Mouse (Mus musculus) midbrain, embryonic 15.5 days (tissue): Measurements from ENCODE around the gene Birc3. TPM values are rescaled to one million over a fixed set of nuclear protein-coding genes. Genes with fewer than 3 reads are reported as not detected.
A peak's percentile ranks its signal among the peaks of the same experiment; 100 is the strongest.

Experiments used
- ATAC-seq: fragments of 200-750 bp; cut with Nextera tagmentation; replicated peaks from 2 replicates; pipeline ENCODE4 v1.8.0; 2017; ENCODE audit warnings: moderate TSS enrichment
- H3K27ac ChIP-seq: fragments of 300-500 bp; sonication (generic); 2 replicates; pipeline ENCODE4 v1.5.1; 2015; ENCODE audit warnings: mild to moderate bottlenecking, inconsistent platforms
- H3K27me3 ChIP-seq: fragments of 300-500 bp; sonication (generic); replicated peaks from 2 replicates; pipeline ENCODE4 v1.6.1; 2015; ENCODE audit warnings: inconsistent platforms
- H3K36me3 ChIP-seq: fragments of 300-500 bp; sonication (generic); replicated peaks from 2 replicates; pipeline ENCODE4 v1.6.1; 2015; ENCODE audit warnings: inconsistent platforms
- H3K4me1 ChIP-seq: fragments of 300-500 bp; sonication (generic); 2 replicates; pipeline ENCODE4 v1.6.1; 2015; ENCODE audit warnings: inconsistent platforms
- H3K4me2 ChIP-seq: fragments of 300-500 bp; sonication (generic); 2 replicates; pipeline ENCODE4 v1.6.1; 2015; ENCODE audit warnings: inconsistent platforms, mild to moderate bottlenecking, moderate library complexity
- H3K4me3 ChIP-seq: fragments of 300-500 bp; sonication (generic); 2 replicates; pipeline ENCODE4 v1.5.1; 2015; ENCODE audit warnings: mild to moderate bottlenecking, inconsistent platforms
- H3K9ac ChIP-seq: fragments of 300-500 bp; sonication (generic); 2 replicates; pipeline ENCODE4 v1.6.1; 2015; ENCODE audit warnings: mild to moderate bottlenecking, inconsistent platforms
- H3K9me3 ChIP-seq: fragments of 300-500 bp; sonication (generic); 2 replicates; pipeline ENCODE4 v1.6.1; 2016; ENCODE audit warnings: inconsistent platforms
- WGBS: fragments of 180-500 bp; shearing (Covaris S2); methylation state at CpG from one replicate; pipeline ENCODE4 v1.1.7; 2015; ENCODE audit warnings: mixed read lengths; 5-methylcytosine and 5-hydroxymethylcytosine counted together
- polyA plus RNA-seq: library from polyadenylated mRNA; unstranded; fragments of >200 nt; fragmentation: Nextera tagmentation; extraction: Ambion mirVana; gene quantifications from 2 replicates; pipeline ENCODE4 v1.2.1, GENCODE M21; 2015

The Birc3 gene
- polyA plus RNA-seq, 1 experiment from 2014 or later, result 2.3 TPM

GRCm38 (mm10) chr9:7835302-7835701 is 37.7 kb downstream of the Birc3 start:
- Histone ChIP-seq H3K9ac (no peak overlapping the region), H3K36me3 (no peaks in the 10 kb centered on the region; the same call in 1 of the 2 replicates), H3K4me2 (no peak overlapping the region), H3K4me3 (no peak overlapping the region), H3K27ac (no peak overlapping the region), H3K9me3 (no peaks in the 10 kb centered on the region), H3K27me3 (no peaks in the 10 kb centered on the region), H3K4me1 (peaks cover 46% of the 10 kb centered on the region)
- WGBS, result 96% methylated on average over 1 of the region's 1 CpGs
- no peak for ATAC-seq

- H3K9ac ChIP-seq, result no peak overlapping the region
- no peaks in the 10 kb centered on the region for H3K9me3 ChIP-seq
- H3K36me3 ChIP-seq, result no peaks in the 10 kb centered on the region; the same call in 1 of the 2 replicates
- no peak overlapping the region for H3K4me2 ChIP-seq
- H3K27me3 ChIP-seq, result no peaks in the 10 kb centered on the region
- H3K4me3 ChIP-seq, result no peak overlapping the region
- H3K27ac ChIP-seq, result no peak overlapping the region
- 93% methylated on average over 6 of the region's 6 CpGs for WGBS
- no peak for ATAC-seq
- H3K4me1 ChIP-seq, result peaks cover 55% of the 10 kb centered on the region
These were observed 39.6 kb downstream of the Birc3 start for GRCm38 (mm10) chr9:7833421-7833820.

- Histone ChIP-seq H3K4me2 (peak overlapping the region; percentile 25), H3K9ac (no peak overlapping the region), H3K9me3 (no peaks in the 10 kb centered on the region), H3K4me3 (no peak overlapping the region), H3K4me1 (peaks cover 52% of the 10 kb centered on the region), H3K36me3 (no peaks in the 10 kb centered on the region; the same call in 1 of the 2 replicates), H3K27me3 (no peaks in the 10 kb centered on the region), H3K27ac (no peak overlapping the region)
- ATAC-seq, result 0 out of 2 replicates have a peak, but pooled peaks have one; percentile 31
- WGBS, result 78% methylated on average over 9 of the region's 9 CpGs
These were observed 43.2 kb downstream of the Birc3 start for GRCm38 (mm10) chr9:7829531-7830528.

- no peak overlapping the region for H3K4me2 ChIP-seq
- H3K9me3 ChIP-seq, result no peaks in the 10 kb centered on the region
- H3K27ac ChIP-seq, result no peak overlapping the region
- no peak overlapping the region for H3K4me3 ChIP-seq
- peaks cover 1% of the 10 kb centered on the region; the same call in 1 of the 2 replicates for H3K36me3 ChIP-seq
- no peaks in the 10 kb centered on the region for H3K27me3 ChIP-seq
- 91% methylated on average over 4 of the region's 4 CpGs for WGBS
- no peak overlapping the region for H3K9ac ChIP-seq
- peaks cover 41% of the 10 kb centered on the region for H3K4me1 ChIP-seq
- ATAC-seq, result no peak
These were observed 44.3 kb downstream of the Birc3 start for GRCm38 (mm10) chr9:7828706-7829105.

- ATAC-seq, result no peak
- WGBS, result 94% methylated on average over 5 of the region's 5 CpGs
- Histone ChIP-seq H3K27me3 (no peaks in the 10 kb centered on the region), H3K4me2 (no peak overlapping the region), H3K4me3 (no peak overlapping the region), H3K9me3 (no peaks in the 10 kb centered on the region), H3K4me1 (peaks cover 12% of the 10 kb centered on the region), H3K36me3 (peaks cover 15% of the 10 kb centered on the region), H3K27ac (no peak overlapping the region), H3K9ac (no peak overlapping the region)
These were observed 48.1 kb downstream of the Birc3 start for GRCm38 (mm10) chr9:7824916-7825315.

- H3K4me2 ChIP-seq, result no peak overlapping the region
- no peak overlapping the region for H3K9ac ChIP-seq
- H3K36me3 ChIP-seq, result peaks cover 29% of the 10 kb centered on the region
- H3K4me3 ChIP-seq, result no peak overlapping the region
- H3K27ac ChIP-seq, result no peak overlapping the region
- no peaks in the 10 kb centered on the region for H3K27me3 ChIP-seq
- H3K4me1 ChIP-seq, result peaks cover 5% of the 10 kb centered on the region; the same call in 1 of the 2 replicates
- ATAC-seq, result no peak
- 85% methylated on average over 3 of the region's 3 CpGs for WGBS
- no peaks in the 10 kb centered on the region for H3K9me3 ChIP-seq
These were observed 50.2 kb downstream of the Birc3 start for GRCm38 (mm10) chr9:7822758-7823157.

- no peak; the same call in 1 of the 2 replicates for ATAC-seq
- WGBS, result 65% methylated on average over 5 of the region's 5 CpGs
These were observed 67.9 kb downstream of the Birc3 start for GRCm38 (mm10) chr9:7805101-7805506.

More at GRCm38 (mm10) chr9:7805101-7805506, 67.9 kb downstream of the Birc3 start:
- no peak overlapping the region for H3K4me3 ChIP-seq
- no peaks in the 10 kb centered on the region for H3K36me3 ChIP-seq
- H3K9ac ChIP-seq, result no peak overlapping the region
- H3K4me2 ChIP-seq, result no peak overlapping the region
- no peaks in the 10 kb centered on the region for H3K4me1 ChIP-seq
- no peak overlapping the region for H3K27ac ChIP-seq
- H3K9me3 ChIP-seq, result no peaks in the 10 kb centered on the region
- H3K27me3 ChIP-seq, result no peaks in the 10 kb centered on the region

Other genes starting within 250 kb of the Birc3 start
- not detected in 2 replicates for gene Mmp20, start 245.0 kb downstream of the Birc3 start, polyA plus RNA-seq
- not detected in 2 replicates for gene Mmp7, start 181.1 kb downstream of the Birc3 start, polyA plus RNA-seq
- gene Tmem123, start 109.1 kb downstream of the Birc3 start, polyA plus RNA-seq, result 18.0 and 20.1 TPM in 2 replicates
- 42.3 and 45.5 TPM in 2 replicates for gene Birc2, start 36.1 kb downstream of the Birc3 start, polyA plus RNA-seq
- 8.0 and 9.2 TPM in 2 replicates for gene Yap1, start 131.4 kb upstream of the Birc3 start, polyA plus RNA-seq
- gene Cfap300, start 169.6 kb upstream of the Birc3 start, polyA plus RNA-seq, result 15.1 TPM in 2 replicates